ENCODE assay signal across 8 mouse cellular contexts in genomic region chr10:95323393-95324277, GRCm38 (mm10). TPM values are rescaled to one million over a fixed set of nuclear protein-coding genes. Genes with fewer than 3 reads are reported as not detected.
DNase-seq lines count a peak whose midpoint lies in the region; ATAC-seq and TF ChIP-seq lines count a peak whose summit lies in the region.

Gene Cradd, minus strand, starts transcription at chr10:95324133.

- WGBS in hindbrain, embryonic 10.5 days: 1% methylated on average over 51 of the region's 51 CpGs
- WGBS in lung, postnatal 0 days: under 1% methylated on average over 51 of the region's 51 CpGs

- H3K4me1 ChIP-seq in hindbrain, embryonic 10.5 days (replicated peaks): peaks cover 25% of the 10 kb centered on the region
- peaks cover 14% of the 10 kb centered on the region for H3K4me1 ChIP-seq in lung, postnatal 0 days (ENCODE audit: insufficient read depth, low read depth, low read length)

- peak within 1 kb of the TSS; percentile 76 for H3K9ac ChIP-seq in lung, postnatal 0 days (replicated peaks; ENCODE audit: low read depth)

- peak; percentile 85 for TF ChIP-seq EP300 in lung, postnatal 0 days (IDR thresholded peaks at IDR 0.05)

- DNase-seq in MN1 (ENCODE audit: low spot score): peak; percentile 96
- DNase-seq in cerebellum, adult 9-10 months: peak; percentile 95
- peak; percentile 81 for DNase-seq in hindbrain, embryonic 10.5 days (ENCODE audit: low spot score)
- DNase-seq in layer of hippocampus, adult 9-11 months: peak; percentile 94
- DNase-seq in lung, postnatal 0 days (ENCODE audit: low spot score): peak; percentile 98
- peak; percentile 76 for DNase-seq in ovary, postnatal 36 days (ENCODE audit: low spot score)
- DNase-seq in thymus, postnatal 25 days: peak; percentile 89

- ATAC-seq in frontal cortex, adult (ENCODE audit: low TSS enrichment): peak; percentile 92
- peak; percentile 90 for ATAC-seq in lung, postnatal 0 days

- no peaks in the 10 kb centered on the region for H3K36me3 ChIP-seq in hindbrain, embryonic 10.5 days
- H3K36me3 ChIP-seq in lung, postnatal 0 days (ENCODE audit: insufficient read depth, low read length): no peaks in the 10 kb centered on the region

- peak within 1 kb of the TSS; percentile 70 for H3K4me2 ChIP-seq in lung, postnatal 0 days (replicated peaks; ENCODE audit: low read depth, low read length)

- H3K27ac ChIP-seq in hindbrain, embryonic 10.5 days: peak within 1 kb of the TSS; percentile 96
- peak within 1 kb of the TSS; percentile 99 for H3K27ac ChIP-seq in lung, postnatal 0 days (ENCODE audit: low read length)

- no peaks in the 10 kb centered on the region for H3K27me3 ChIP-seq in hindbrain, embryonic 10.5 days (ENCODE audit: insufficient read depth, poor library complexity, severe bottlenecking)
- H3K27me3 ChIP-seq in lung, postnatal 0 days (replicated peaks; ENCODE audit: insufficient read depth, low read length): no peaks in the 10 kb centered on the region

- peak within 1 kb of the TSS; percentile 70 for H3K4me3 ChIP-seq in hindbrain, embryonic 10.5 days
- H3K4me3 ChIP-seq in lung, postnatal 0 days (ENCODE audit: low read depth, low read length): peak within 1 kb of the TSS; percentile 72

- no peaks in the 10 kb centered on the region for H3K9me3 ChIP-seq in hindbrain, embryonic 10.5 days
- H3K9me3 ChIP-seq in lung, postnatal 0 days (ENCODE audit: low read length): no peaks in the 10 kb centered on the region

- TF ChIP-seq CTCF in lung, postnatal 0 days (IDR thresholded peaks at IDR 0.05): peak; percentile 5; the same call in 1 of the 2 replicates

RNA-seq across cellular contexts. Expression of gene Cradd, which starts in this region (rescaled TPM):
- 10.9 and 13.3 TPM in 2 replicates for polyA plus RNA-seq in hindbrain, embryonic 10.5 days (2016; fragmentation: Nextera tagmentation; extraction: Ambion mirVana)
- polyA plus RNA-seq in lung, postnatal 0 days (2015; fragmentation: Nextera tagmentation; extraction: Ambion mirVana): 11.9 and 15.4 TPM in 2 replicates

Comparison
In these comparisons a context has a peak if more than half of its experiments do, and no peak if none do; other contexts are left out.
1. Peak in every context shown above with its lines: DNase-seq, ATAC-seq, H3K4me3 ChIP-seq and H3K27ac ChIP-seq.